Mouse (Mus musculus) thymus, postnatal 4 days (tissue): ENCODE data around the gene Sar1b.
A peak's percentile ranks its signal among the peaks of the same experiment; 100 is the strongest.
"Not testable (repeated sequence)": the region's sequence is repeated elsewhere in the genome, so short reads cannot be mapped to it uniquely, and the experiment has no call there.

Source experiments
- DNase-seq: peaks from one replicate; pipeline ENCODE4 v3.0.0; 2021

The Sar1b gene

DNA sequence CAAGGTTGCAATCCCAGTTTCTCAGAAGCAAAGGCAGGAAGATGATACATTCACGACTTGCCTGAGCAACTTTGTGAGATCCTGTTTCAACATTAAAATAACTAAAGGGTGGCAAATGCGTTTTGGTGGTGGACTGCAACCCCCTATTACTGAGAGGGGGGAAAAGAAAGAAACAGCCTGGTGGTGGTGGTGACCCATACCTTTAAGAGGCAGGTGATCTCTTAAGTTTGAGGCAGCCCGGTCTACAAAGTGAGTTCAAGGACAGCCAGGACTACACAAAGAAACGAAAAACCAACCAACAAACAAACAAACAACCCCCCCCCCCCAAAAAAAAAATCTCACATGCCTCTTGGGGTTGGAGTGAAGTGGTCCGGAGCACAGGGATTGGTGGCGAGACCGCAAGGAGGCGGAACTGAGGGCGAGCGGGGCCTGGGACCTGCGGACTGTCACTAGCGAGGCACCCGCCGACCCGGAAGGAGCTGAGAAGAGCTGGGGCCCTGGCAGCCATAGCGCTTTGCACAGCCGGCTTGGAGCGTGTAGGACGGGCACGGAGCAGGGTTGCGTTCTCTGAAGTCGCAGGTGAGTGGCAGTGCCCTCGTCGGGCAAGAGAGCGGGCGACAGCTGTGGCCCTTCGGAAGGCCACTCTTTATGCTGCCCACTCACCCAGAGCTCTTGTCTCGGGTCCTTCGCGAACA lies at the start of gene Sar1b, which contains the start of gene Sec24a:
TSS of gene Sar1b (plus strand) at position 475 of the 695 bp plus-strand sequence.
TSS of gene Sec24a (minus strand) at position 422 of the 695 bp plus-strand sequence.
- DNase-seq, result peak; percentile 89

DNA sequence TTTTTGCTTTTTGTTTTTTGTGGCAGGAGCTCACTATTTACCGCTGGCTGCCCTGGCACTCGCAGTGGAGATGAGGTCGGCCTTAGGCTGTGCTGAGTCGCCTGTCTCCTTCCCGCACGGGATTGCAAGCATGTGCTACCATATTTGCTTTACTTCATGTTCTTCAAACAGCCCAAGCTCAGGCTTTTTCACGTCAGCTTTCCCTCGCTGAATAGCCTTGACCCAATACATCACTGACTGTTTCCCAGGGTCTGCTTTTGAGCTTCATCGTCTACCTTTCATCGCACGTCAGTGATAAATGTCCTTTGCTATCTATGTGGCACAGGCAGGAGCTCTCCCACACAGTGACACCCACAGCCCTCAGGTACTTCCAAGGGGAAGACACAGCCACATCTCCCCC lies 42.4 kb upstream of the Sar1b start:
- DNase-seq, result no peak

DNA sequence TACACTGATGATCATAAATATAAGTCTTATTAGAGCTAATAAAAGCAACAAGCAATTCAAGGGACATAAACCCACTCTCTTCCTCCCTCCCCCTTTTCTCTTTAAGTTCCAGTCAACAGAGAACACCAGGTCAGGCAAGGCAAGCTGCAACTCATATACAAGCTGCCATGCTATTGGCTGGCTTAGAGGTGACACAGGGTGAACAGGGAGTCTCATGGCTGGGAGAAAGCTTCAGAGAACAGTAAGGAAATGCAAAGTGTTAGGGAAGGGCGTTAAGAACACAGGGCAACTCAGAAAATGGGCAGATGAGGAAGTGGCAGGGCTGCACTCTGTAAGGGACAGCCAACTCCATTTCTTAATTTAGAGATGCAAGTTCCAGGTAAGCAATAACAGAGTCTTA lies 30.6 kb upstream of the Sar1b start:
- no peak for DNase-seq

DNA sequence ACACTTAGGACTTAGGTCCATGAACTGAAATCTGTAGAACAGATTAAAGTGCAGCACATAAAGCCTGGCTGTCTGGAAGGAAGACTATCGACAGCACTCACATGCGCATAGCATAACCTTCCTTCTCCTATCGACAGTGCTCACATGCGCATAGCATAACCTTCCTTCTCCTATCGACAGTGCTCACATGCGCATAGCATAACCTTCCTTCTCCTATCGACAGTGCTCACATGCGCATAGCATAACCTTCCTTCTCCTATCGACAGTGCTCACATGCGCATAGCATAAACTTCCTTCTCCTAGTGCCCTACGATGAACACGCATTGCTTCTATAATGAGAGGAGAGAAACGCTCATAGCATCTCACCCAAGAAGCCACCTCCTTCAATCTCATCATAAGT lies 29.3 kb upstream of the Sar1b start:
- DNase-seq, result not testable (repeated sequence)

DNA sequence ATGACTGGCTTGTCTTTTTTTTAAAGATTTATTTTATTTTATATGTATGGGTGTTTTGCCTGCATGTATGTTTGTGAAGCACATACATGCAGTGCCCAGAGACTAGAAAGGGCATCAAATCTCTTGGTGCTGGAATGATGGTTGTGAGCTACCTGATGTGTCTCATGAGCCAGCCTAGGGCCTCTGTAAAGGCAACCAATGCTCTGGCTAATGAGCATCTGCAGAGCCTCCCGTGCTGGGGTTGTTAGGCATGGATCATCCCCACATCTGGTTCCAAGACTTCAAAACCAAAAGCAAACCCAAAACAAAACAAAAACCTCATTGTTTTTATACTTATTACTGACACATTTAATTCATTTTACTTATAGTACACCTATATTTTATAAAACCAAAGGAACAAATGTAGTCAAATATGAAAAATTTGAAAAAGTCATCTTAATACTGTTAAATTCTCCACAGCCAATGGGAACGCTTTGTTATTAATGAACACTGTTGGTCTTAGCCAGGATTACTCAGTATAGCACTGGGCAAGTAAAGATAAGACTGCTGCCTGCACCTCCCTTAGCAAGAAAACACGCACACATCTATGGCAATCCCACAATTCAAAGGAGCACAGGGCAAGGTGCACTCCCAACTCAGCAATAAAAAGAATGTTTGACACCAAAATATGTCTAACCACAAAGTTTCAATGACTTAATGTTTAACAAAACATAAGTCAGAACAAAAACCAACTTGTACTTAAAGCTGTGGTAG lies 24.7 kb upstream of the Sar1b start:
- no peak for DNase-seq

DNA sequence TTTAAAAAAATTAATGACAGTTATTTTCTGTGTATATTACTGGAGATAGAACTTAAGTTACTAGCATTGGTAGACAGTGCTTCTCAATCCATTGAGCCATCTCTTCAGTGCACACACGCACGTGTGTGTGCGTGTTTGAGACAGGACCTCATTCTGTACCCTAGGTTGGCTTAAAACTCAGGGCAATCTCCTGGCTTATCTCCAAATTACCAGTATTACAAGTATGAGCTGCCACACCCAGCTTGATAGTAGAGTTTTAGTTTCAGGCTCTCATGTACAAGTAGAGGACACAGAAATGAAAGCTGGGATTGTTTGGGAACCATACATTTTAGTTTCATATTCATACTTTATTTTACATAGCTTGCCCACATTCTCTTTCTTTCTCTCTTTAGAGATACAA lies 22.8 kb upstream of the Sar1b start:
- DNase-seq, result no peak

DNA sequence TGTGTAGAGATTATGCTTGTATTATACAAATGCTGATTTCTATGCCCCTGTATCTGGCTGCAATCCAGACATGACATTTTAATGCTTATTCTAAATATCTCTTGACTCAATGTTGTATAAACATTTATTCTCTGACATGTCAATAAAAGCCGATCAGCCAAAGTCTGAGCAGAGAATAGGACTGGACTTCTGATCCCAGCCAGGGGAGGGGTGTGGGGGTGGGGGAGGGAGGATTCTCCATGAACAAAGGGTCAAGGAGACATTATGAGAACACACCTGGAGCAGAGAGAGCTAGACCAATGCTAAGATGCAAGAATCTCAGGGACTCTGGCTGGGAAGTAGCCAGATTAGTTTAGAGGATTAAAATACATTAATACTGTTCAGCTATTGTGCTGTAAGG lies 17.4 kb upstream of the Sar1b start:
- no peak for DNase-seq

DNA sequence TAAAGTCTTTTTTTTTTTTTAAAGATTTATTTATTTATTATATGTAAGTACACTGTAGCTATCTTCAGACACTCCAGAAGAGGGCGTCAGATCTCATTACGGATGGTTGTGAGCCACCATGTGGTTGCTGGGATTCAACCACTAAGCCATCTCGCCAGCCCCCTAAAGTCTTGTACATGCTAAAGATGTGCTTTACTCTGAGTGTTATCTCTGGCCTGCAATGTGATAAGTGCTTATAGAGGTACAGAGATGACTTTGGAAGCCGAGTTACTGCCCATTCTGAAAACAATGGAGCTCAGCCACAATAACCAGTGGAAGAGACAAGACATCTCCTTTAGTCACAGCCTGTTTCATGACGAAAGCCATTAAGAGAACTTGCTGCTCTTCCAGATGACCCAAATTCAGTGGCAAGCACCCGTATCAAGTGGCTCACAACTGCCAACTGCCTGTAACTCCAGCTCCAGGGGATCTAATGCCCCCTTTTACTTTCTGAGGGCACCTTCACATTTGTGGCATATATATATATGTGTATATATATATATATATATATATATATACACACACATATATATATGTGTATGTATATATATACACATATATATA lies 11.8 kb upstream of the Sar1b start:
- not testable (repeated sequence) for DNase-seq

DNA sequence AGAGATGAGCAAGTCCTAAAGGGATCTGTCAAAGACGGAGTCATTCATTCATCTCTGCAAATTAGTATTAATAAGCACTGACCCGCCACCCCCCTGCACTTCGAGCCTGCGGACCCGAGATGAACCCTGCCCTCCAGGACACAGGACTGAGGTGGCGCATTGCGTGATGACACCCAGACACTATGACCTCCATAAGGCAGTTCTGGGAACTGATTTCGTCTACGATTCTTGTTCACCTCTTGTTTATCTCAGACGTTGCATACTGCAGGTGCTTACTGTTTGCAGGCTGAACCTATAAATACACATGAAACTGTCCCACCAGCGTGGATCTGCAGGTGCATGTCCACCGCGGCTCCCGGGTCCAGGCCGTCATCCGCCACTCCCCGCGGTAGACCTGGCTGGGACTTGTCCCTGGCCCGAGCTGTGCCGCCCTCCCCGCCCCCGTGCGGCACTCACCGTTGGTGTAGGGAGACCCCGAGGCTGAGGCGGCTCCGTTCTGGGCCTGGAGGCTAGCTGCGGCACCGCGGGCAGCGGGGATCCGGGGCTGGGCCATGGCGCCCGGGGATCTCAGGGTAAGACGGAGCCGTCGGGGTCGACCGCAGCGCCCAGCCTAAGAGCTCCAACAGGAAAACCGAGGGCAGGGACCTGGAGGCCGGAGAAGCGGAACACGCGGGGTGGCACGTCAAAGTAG lies 7.7 kb upstream of the Sar1b start:
- DNase-seq, result peak; percentile 76

DNA sequence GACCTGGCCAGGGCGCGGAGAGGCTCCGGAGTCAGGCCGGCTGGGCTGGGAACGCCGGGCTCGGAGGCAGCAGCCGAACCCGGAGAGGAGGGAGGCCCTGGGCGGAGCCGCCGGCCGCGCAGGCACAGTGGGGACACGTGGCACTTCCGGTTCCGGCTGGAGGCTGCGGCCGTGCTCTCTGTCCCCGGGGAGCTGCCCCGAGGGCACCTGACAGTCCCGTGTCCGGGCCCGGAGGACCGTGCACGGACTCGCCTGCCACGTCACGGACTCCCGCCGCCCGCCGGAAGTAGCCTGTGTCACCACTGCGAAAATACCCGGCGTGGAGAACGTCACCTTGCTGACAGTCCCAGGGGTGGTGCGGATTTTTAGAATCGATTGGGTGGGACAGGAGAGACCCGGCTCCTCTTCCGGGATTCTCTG lies 7.1 kb upstream of the Sar1b start:
- DNase-seq, result peak; percentile 85

DNA sequence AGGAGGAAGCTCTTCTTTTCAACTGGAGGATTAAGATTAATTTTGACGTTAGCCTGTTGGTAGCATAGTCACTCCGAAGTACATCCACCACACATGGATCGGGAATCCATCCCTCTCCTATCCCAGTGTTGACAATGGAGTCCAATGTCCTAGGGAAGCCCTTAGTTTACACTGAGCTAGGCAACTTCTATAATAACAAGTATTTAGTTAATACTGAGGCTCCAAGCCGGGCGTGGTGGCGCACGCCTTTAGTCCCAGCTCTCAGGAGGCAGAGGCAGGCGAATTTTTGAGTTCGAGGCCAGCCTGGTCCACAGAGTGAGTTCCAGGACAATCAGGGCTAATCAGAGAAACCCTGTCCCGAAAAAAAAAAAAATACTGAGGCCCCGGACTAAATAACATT lies 6.5 kb upstream of the Sar1b start:
- DNase-seq, result no peak

DNA sequence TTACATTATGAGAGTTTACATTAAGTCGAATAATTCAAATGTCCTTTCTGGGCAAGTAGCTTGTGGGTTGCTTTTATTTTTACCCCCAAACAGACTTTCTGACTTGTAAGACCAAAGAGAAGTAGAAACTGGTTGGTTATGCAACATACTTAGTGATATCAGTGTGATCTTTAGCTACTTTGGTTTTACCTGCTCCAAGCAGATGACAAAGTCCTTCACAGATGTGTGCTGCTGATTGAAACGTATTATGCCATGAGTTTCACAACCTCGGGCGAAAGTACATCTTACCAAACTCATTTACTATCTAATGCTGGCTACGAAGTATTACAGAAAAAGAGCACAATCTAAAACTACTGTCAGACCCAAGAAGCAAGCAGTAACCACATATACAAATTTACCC lies 5.9 kb upstream of the Sar1b start:
- no peak for DNase-seq

DNA sequence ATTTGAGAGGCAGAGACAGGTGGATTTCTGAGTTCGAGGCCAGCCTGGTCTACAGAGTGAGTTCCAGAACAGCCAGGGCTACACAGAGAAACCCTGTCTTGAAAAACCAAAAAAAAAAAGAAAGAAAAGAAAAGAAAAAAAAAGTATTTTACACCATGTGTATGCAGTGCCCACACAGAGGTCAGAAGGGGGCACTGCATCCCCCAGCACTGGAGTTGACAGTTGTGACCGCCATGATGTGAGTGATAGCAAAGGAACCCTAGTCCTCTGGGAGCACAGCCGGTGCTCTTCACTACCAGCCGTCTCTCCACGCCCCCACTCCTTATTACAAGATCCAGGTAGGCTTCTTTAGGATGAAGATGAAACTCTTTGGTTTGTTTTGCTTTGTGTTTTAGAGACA lies 5.3 kb upstream of the Sar1b start:
- DNase-seq, result not testable (repeated sequence)

DNA sequence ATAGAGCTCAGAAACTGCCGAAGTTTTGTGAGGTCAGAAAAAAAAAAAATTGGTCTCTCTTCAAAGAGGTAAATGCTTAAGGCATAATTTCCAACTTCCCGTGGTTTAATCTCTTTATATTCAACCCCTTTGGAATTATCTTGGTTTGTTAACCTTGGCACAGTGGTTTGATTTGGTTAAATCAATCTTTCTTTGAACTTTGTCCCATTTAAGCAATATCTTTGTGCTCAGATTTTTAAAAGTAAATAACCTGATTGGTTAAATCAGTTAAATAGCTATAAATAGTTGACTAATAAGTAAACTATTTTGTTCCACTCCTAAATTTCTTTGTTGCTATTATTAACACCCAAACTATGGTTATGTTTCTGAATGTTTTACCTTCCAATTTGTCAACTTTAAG lies 4.2 kb upstream of the Sar1b start:
- no peak for DNase-seq

DNA sequence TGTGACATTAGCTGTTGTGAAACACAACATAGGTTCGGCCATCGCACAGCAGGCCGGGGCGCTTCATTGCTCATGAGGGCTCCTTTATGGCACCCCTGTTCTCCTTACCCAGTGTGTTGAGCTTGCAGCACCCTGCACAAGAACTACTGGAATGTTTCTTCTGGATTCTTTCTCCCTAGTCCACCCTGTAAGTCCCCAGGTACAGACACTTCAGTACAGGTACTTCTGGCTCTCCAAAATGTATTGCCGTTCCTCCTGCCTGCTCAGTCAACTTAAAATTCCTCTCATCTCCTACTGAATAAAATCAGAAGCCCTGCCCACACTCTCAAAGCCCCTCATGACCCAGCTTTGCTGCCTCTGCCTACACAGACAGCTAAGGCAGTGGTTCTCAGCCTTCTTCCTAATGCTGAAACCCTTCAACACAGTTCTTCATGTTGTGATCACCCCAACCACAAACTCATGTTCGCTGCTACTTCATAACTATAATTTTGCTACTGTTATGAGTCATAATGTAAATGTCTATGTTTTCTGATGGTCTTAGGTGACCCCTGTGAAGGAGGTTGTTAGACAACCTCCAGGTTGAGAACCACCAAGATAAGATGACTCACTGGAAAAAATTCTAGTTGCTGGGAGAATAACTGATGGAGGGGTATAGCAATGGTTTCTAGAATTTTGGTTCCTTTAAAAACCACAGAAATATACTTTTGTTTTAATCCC lies 3.4 kb upstream of the Sar1b start:
- no peak for DNase-seq

DNA sequence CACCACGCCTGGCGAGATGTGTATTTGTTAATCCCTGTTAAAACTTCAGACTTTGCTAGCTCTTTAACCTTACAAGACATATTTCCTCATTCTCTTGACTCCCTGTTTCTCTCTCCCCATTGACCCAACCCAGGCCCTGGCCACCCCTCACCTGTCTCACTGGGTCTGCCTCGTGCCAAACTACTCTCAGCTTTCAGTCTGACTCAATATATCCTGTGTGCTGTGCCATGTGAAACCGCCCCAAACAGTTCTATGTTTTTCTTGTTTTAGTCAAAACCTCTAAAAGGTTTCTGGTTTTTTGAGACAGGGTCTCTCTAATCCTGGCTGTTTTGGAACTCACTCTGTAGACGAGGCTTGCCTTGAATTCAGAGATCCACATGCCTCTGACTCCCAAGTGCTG lies 2.2 kb upstream of the Sar1b start:
- DNase-seq, result no peak

DNA sequence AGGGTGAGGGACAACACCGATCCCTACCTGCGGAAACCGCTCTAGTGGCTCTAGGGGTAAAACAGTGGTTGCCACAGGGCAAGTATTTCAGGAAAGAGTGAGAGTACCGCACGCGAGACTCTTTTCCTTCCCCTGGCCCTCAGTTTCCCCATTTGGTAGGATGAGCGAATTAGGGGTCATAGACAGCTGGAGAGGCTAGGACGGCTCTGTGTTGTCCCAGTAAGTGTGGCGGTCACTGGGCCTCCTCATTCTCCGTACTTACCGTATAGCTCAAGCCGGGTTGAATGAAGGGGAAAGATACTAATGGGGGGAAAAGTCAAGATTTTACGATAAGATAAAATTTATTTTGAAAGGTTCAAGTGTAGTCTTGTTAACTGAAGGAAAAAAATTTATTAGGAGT lies 468 bp downstream of the Sar1b start:
- no peak for DNase-seq

DNA sequence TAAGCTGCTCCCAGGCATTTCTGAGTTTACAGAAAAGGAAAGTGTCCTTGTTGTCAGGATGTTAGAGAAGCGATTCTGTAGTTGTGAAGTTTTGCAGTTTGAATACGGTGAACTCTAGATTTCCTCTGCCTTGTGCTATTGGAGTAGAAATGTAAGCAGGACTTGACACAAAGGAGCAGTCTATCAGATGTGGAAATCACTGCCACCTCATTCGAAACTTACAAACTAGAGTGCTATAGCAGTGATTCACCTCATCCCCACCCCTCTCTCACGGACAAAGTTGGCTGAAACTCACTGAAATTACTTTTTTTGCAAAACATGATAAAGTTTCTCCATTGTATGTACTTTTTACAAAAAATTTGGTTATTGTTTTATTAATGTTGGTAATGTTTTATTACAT lies 1.3 kb downstream of the Sar1b start:
- DNase-seq, result no peak

DNA sequence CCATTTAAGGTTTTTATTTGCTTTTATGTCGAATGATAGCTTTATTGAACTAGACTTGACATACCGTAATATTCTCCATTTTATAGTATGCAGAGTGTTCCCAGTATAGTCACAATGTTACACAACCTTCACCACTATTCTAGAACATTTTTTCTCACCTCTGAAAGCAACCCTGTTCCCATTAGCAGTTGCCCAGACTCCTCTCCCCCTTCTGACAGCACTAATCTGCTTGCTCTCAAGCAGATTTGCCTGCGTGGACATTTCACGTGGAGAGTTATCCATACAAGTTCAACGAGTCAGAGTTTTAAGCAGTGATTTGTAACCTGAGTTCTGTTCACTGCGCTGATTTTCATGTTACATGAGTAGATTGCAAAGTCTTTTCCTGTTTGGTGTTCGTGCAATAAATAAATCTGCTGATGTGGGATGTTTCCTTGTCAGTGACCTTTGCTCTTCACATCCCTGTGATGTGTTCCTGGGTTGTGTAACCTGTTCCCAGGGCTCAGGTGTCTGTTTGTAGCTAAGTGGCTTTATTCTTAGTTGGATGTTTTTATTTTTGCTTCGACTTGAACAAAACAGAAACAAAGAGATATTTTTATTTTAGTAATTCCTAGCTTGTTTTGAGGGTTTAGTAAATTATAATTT lies 4.2 kb downstream of the Sar1b start:
- DNase-seq, result no peak

DNA sequence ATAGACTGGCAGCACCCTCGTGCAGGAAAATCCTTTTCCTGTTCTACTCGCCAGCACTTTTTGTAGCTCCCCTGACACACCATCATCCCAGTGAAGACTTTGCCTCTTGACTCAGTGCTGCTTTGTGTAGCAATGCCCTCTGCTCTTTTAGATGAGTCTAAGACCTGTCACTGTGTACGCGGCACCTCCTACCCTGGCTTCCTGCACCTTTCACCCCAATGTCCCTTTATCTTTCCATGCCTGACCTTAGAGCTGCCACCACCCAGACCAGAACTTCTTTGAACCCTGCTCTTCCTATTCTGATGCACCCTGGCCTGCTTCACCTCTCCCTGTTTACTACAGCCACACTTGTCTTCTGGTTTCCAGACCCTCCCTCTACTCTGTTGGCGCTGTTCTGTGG lies 4.8 kb downstream of the Sar1b start:
- no peak for DNase-seq

DNA sequence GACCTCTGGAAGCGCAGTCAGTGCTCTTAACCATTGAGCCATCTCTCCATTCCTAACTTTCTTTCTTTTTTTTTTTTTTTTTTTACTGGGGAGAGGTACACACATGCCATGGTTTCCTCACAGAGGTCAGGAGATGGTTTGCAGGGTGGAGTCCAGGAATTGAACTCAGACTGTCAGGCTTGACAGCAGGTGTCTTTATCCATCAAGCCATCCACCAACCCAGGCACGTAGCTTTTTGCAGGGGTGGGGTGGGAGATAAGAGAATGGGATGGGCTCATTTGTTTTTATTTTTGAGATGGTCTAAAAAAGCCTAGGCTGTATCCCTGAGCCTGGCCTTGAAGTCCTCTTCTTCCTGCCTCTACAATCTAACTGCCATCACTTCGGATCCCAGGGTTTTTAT lies 12.0 kb downstream of the Sar1b start:
- no peak for DNase-seq

DNA sequence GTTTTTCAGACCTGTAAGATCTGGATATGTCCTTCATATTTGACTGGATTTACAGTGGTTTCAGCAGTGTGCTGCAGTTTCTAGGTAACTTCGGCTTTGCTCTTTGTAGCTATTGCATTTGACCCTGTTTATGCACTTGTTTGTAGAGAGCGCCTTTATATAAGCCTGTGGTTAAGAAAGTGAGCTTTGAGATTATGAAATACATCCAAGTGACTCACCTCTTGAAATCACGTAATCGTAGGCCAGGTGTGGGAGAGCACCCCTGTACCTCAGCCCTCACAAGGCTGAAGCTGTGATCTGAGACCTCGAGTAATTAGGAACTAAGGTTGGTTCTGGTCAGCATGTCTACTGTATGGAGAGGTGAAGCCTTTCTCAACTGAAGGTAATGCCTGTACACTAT lies 14.0 kb downstream of the Sar1b start:
- no peak for DNase-seq
